Mouse (Mus musculus) spleen, postnatal 36 days (tissue): ENCODE results near the gene Vmn1r46.
"Not testable (repeated sequence)": the region's sequence is repeated elsewhere in the genome, so short reads cannot be mapped to it uniquely, and the experiment has no call there.

Experiments used
- DNase-seq, 2 experiments: peaks; one replicate each; pipeline ENCODE4 v3.0.0; 2022; ENCODE audit warnings: low spot score in 2 of 2, mixed read lengths in 1 of 2

The Vmn1r46 gene

DNA sequence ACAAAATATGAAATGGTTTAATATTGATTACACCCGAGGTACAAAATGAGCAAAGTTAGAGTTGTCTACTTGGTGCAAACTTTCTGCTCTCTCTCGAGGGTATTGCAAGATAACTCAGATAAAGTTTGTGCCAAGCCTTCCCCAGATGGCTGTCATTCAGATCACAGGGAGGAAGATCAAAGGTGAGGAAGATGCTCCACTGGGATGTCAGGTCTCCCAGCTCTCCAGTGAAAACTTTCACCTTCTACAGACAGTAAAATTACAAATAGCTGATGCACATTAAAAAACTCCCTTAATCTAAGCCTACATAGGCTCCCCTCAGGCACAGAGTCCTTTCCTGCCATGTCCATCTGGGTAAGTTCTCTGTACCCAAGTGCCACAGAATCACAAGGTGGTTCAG, at the start of gene Vmn1r46:
TSS of gene Vmn1r46 (plus strand) at position 301 of the 400 bp plus-strand sequence.
- DNase-seq: no peak

DNA sequence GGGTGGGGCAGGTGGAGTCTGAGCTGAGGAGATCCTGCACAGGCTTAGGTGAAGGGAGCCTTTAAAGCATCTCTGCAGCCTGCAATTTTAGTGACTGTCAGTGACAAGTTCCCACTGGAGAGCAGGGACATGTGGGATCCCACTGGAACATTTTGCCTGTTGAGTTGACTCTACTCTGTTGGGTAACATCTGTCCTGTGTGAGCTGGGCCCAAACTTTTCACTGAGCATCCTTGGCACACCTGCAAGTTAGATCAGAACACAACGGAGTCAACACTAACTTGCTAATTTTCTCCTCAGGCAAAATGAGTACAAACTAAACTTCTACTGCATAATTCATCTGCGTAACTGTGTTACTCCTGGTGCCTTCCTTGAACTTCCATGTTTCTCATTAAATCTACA, 28.6 kb upstream of the Vmn1r46 start, which contains the start of gene Vmn1r45:
TSS of gene Vmn1r45 (minus strand) at position 101 of the 400 bp plus-strand sequence.
- not testable (repeated sequence) for DNase-seq

DNA sequence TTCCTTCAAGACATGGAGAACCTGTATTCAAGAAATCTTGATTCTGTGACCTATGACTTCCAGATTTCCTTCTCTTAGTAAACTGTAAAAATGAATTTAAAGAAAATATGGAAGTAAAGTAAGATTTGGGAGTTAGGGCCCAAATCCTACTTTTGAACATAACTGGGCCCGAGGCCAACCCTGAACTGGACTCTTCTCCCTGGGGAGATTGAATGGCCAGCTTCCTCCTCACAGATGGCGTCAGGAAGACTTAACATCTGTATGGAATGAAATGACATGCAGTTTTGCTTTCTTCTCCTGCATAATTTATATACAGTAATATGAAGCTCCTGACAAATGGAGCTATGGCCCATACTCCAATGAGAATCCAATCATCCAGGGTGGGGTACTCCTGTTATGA, 28.2 kb upstream of the Vmn1r46 start:
- no peak for DNase-seq

DNA sequence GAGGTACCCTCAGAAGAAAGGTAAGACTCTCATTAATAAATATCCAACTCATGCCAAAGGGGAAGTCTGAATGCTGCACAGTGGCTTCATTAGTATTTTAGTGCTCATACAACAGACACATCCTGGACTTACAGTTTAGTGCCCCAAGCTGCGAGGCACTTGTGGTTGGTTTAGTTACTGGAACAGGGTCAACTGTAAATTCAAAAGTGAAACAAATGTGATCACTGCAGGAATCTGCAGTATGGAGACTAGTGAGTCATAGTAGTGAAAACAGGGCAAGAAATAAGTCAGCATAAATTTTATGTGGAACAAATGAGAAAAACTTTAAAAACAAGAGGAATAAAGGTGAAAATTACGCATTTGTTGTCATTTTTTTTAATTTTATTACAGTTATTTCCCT, 15.6 kb upstream of the Vmn1r46 start:
- DNase-seq: no peak

DNA sequence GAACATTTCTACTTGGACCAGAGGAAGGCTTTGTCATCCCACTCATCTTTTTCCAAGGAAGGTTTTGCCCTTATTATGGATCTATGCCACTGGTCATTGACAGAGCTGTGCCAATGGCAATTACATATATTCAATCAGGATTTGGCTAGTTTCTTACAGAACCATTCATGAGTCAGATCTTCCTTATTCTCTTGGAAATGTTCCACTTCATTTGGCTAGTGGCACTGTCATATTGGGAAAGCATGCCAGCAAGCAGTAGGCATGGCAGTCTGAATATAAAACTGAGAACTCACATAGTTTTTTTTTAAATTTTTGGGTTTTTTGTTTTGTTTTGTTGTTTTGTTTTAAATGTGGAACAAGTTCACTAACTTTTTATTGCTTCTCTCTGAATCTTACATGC, 2.8 kb upstream of the Vmn1r46 start:
- DNase-seq: no peak

DNA sequence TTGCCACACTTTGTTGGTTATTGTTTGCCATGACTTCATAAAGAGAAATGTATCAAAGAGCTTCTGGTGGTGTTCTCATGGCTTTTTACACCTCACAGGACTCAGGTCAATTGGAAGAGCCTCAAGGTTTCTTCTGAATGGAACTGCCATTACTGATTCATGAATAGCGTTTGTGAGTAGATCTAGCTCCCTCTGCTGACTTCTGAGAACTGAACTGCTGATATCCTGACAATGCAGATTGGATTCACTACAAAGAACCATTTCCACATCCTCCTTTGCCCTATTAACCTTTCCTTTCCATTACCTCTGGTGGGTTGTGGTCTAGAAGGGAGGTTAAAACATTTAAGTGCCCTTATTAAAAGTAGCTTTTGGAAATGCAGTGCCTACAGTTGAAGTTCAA, 16.9 kb downstream of the Vmn1r46 start:
- DNase-seq: no peak

DNA sequence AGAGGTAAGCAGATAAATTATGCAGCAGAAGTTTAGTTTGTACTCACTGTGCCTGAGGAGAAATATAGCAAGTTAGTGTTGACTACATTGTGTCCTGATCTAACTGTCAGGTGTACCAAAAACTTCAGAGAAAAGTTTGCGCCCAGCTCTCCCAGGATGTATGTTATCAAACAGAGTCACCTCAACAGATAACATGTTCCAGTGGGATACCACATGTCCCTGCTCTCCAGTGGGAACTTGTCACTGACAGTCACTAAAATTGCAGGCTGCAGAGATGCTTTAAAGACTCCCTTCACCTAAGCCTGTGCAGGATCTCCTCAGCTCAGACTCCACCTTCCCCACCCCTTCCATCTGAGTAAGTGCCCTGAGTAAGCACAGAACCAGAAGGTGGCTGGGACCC, 46.7 kb downstream of the Vmn1r46 start, which contains the start of gene Vmn1r47:
TSS of gene Vmn1r47 (plus strand) at position 301 of the 400 bp plus-strand sequence.
- DNase-seq: not testable (repeated sequence)
